Mouse (Mus musculus): ENCODE results near the gene Tbx21.

DNA sequence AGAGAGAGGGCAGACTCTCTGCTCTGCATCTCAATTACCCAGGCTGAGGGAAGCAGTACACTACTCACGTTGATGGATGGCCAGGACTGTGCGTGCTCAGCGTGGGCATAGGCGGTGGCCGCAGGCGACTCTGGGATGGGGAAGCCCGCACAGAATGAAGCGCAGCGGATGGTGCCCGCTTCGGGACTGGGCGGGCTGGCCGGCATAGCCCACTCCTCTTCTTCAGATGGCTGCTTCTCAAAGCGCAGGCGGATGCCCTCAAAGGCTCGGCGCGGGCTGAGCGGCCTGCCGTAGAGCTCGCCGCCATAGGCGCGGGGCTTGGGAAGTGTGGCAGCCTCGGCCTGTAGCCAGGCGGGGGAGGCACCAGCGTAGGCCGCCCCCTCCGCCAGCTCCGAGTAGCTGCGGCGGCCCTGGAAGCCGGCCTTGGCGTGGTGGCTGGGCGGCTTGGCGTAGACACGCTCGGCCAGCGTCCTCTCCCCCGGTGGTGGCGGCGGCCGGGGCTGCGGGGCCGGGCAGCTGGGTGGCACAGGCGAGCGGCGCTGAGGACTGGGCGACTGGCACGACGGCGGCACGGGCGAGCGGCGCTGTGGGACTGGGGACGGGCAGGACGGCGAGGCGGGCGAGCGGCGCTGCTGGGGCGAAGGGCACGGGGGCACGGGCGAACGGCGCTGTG lies 23.6 kb upstream of the Tbx21 start:
- TF ChIP-seq CTCF (IDR thresholded peaks at IDR 0.05; ENCODE audit: control insufficient read depth, insufficient read depth, insufficient read length) (no peak), USF1 (IDR thresholded peaks at IDR 0.05; ENCODE audit: low read depth) (no peak), CEBPB (IDR thresholded peaks at IDR 0.05; ENCODE audit: low read depth) (no peak), FOSL1 (IDR thresholded peaks at IDR 0.05; ENCODE audit: insufficient read depth, low read length, poor library complexity, severe bottlenecking) (no peak), MYOG (IDR thresholded peaks at IDR 0.05; ENCODE audit: control insufficient read depth, extremely low read depth, insufficient read length) (no peak), MYOD1 (IDR thresholded peaks at IDR 0.05; ENCODE audit: control insufficient read depth, insufficient read length, low read depth) (no peak), MAX (IDR thresholded peaks at IDR 0.05) (no peak)

Measured in C2C12 (cell line).